Mouse (Mus musculus) ES-E14 (cell line): ENCODE measurements around the gene Rsph6a. TPM values are rescaled to one million over a fixed set of nuclear protein-coding genes. Genes with fewer than 3 reads are reported as not detected.

Source experiments
- DNase-seq: peaks from one replicate; pipeline ENCODE4 v3.0.0-alpha.2; 2013; ENCODE audit warnings: low read depth, low spot score
- H3K27ac ChIP-seq: 2 replicates; pipeline ENCODE4 v1.5.1; 2012; ENCODE audit warnings: low read depth, mild to moderate bottlenecking, low read length, moderate library complexity, mixed read lengths; ENCODE audit not compliant: poor library complexity, insufficient read depth, severe bottlenecking
- H3K36me3 ChIP-seq: 2 replicates; pipeline ENCODE4 v1.6.1; 2012; ENCODE audit warnings: mild to moderate bottlenecking, low read length, moderate library complexity, mixed read lengths; ENCODE audit not compliant: control insufficient read depth, poor library complexity, insufficient read depth, severe bottlenecking
- H3K4me1 ChIP-seq, 2 experiments: fragments of 150-350 bp in 1 of 2; sonication (generic) in 1 of 2; 2 replicates each; pipeline ENCODE4 v1.6.1; 2012; ENCODE audit warnings: low read length in 2 of 2, mild to moderate bottlenecking in 1 of 2, mixed read lengths in 1 of 2; ENCODE audit not compliant: control insufficient read depth in 2 of 2, insufficient read depth in 2 of 2, poor library complexity in 1 of 2
- H3K4me3 ChIP-seq, 2 experiments: fragments of 150-350 bp in 1 of 2; sonication (generic) in 1 of 2; 2 replicates each; pipeline ENCODE4 v1.5.1; 2012; ENCODE audit warnings: low read length in 2 of 2, low read depth in 1 of 2, mild to moderate bottlenecking in 1 of 2, mixed read lengths in 1 of 2; ENCODE audit not compliant: insufficient read depth in 1 of 2, poor library complexity in 1 of 2, severe bottlenecking in 1 of 2
- H3K9ac ChIP-seq: 2 replicates; pipeline ENCODE4 v1.6.1; 2012; ENCODE audit warnings: low read depth, mild to moderate bottlenecking, low read length, mixed read lengths; ENCODE audit not compliant: poor library complexity, insufficient read depth, severe bottlenecking
- H3K9me3 ChIP-seq: fragments of 150-350 bp; sonication (generic); 2 replicates; pipeline ENCODE4 v1.6.1; 2012; ENCODE audit warnings: low read depth, mild to moderate bottlenecking, low read length; ENCODE audit not compliant: control insufficient read depth, insufficient read depth
- CHD2 ChIP-seq: IDR thresholded peaks from 2 replicates; pipeline ENCODE4 v1.6.1; 2014; ENCODE audit warnings: mild to moderate bottlenecking, low read depth, low read length, inconsistent platforms
- HCFC1 ChIP-seq: IDR thresholded peaks from 2 replicates; pipeline ENCODE4 v1.6.1; 2012; ENCODE audit warnings: low read length, inconsistent platforms, borderline replicate concordance; ENCODE audit not compliant: insufficient read depth
- MAFK ChIP-seq: IDR thresholded peaks from 2 replicates; pipeline ENCODE4 v1.6.1; 2014; ENCODE audit warnings: mild to moderate bottlenecking, low read depth, low read length, inconsistent platforms; ENCODE audit not compliant: insufficient read depth
- ZC3H11A ChIP-seq: IDR thresholded peaks from 2 replicates; pipeline ENCODE4 v1.6.1; 2012; ENCODE audit warnings: low read depth, mild to moderate bottlenecking, inconsistent platforms, low read length, borderline replicate concordance
- ZNF384 ChIP-seq: IDR thresholded peaks from 2 replicates; pipeline ENCODE4 v1.6.1; 2012; ENCODE audit warnings: low read depth, low read length, inconsistent platforms
- in situ Hi-C, 2 experiments: fragments of 600-800 bp; cut with MboI; formaldehyde crosslinking; loops; one replicate each; pipeline ENCODE4 v1.15.1; 2025; ENCODE audit warnings: low sequenced_read_pairs in 2 of 2, inconsistent platforms in 1 of 2; ENCODE audit not compliant: unreplicated experiment in 2 of 2
- total RNA-seq: library from RNA; depleted of rRNA; stranded (reverse); fragments of 300-350 nt; gene quantifications from 2 replicates; pipeline ENCODE4 v1.2.3, GENCODE M21; 2012

Rsph6a gene
- total RNA-seq, 1 experiment = 0.94 TPM

DNA sequence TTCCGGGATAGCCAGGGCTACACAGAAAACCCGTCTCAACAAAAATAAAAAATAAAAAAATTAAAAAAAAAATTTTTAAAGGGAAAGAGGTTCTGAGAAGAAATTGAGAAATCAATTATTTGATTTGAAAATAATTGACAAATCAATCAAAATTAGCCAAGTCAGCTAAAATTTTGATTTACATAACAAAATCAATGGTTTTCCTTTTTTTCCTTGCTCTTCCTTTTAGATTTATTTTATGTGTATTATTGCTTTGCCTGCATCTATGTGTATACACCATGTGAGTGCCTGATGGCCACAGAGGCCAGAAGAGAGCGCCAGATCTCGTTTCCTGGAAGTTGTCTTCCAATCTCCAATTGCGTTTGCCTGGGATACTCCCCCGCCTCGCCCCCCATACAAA is 36.6 kb upstream of the Rsph6a start:
- no peaks in the 10 kb centered on the region for H3K9me3 ChIP-seq
- H3K27ac ChIP-seq = no peak overlapping the region
- DNase-seq = no peak
- TF ChIP-seq ZC3H11A = no peak
- peak; percentile 70; the same call in 1 of the 2 replicates for TF ChIP-seq MAFK
- in situ Hi-C loops = no loop called here
- H3K4me1 ChIP-seq = peaks cover 0 to 11% of the 10 kb centered on the region in 2 experiments; a peak in 1 of 4 replicates
- H3K9ac ChIP-seq = no peak overlapping the region
- no peak overlapping the region for H3K4me3 ChIP-seq
- H3K36me3 ChIP-seq = no peaks in the 10 kb centered on the region

DNA sequence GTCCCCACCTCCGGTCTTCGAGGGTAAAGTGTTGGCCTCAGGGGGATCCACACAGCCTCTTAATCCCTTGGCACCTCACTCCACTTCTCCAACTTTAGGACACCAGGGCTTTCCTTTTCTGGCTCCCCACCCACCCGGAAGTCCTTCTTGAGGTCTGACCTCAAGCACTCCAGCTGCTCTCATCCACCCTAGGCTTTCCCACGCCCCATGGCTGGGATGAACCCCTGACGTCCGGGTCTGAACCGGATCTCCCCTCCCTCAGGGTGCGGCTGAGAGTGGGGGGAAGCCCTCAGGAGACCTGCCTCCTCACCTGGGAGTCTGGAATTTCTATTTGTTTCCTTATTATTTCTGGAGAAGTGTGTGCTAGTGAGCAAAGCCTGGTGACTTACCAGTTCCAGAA is 33.4 kb upstream of the Rsph6a start:
- TF ChIP-seq MAFK (no peak), CHD2 (no peak), HCFC1 (no peak), ZC3H11A (no peak), ZNF384 (no peak)
- H3K27ac ChIP-seq = no peak overlapping the region
- H3K36me3 ChIP-seq = no peaks in the 10 kb centered on the region
- H3K4me3 ChIP-seq = no peak overlapping the region
- no peak overlapping the region for H3K9ac ChIP-seq
- DNase-seq = no peak
- in situ Hi-C loops = no loop called here
- no peaks in the 10 kb centered on the region for H3K9me3 ChIP-seq
- peaks cover 1 to 12% of the 10 kb centered on the region in 2 experiments; a peak in 2 of 4 replicates for H3K4me1 ChIP-seq

DNA sequence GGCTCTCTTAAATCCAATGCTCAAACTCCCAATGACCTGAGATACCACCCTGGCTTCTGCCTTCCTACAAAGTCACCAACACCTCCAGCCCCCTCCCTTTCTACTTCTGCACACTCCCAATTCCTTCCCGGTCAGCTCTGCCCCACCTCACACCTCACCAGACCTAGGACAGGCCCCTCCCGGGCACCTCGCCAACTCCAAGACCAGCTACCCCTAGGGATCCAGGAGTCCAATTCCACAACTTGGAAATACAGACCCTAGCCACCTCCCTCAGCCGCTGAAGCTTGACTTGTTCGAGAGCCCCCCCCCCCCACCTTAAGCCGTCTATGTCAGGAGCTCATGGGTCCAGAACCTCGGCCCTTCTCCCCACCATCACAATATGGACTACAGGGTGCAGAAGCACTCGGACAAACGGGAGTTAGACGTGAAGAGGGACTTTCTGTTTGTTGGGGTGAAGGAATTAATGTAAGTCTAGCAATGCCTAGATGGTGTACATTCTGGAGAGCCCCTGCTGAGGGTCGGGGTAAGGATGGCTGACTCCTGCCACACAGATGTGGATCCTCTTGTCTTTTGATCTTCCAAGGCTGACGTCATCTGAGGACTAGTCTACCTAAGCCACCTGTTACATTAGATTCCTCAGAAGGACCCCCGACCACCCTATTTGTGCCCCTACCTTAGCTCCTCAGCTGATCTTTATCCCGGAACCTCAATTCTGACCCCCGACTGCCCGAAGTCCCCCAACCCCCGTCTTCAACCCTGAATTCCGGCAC is 32.1 kb upstream of the Rsph6a start:
- no peak for DNase-seq
- no peak overlapping the region; the same call in 1 of the 2 replicates for H3K9ac ChIP-seq
- H3K4me1 ChIP-seq = peaks cover 1 to 14% of the 10 kb centered on the region in 2 experiments; a peak in 2 of 4 replicates
- in situ Hi-C loops = no loop called here
- no peak overlapping the region for H3K27ac ChIP-seq
- no peaks in the 10 kb centered on the region for H3K9me3 ChIP-seq
- TF ChIP-seq CHD2 = no peak
- TF ChIP-seq HCFC1 = no peak
- no peak for TF ChIP-seq MAFK
- no peak for TF ChIP-seq ZNF384
- no peak for TF ChIP-seq ZC3H11A
- peaks cover 2% of the 10 kb centered on the region; the same call in 1 of the 2 replicates for H3K36me3 ChIP-seq
- H3K4me3 ChIP-seq = no peak overlapping the region

DNA sequence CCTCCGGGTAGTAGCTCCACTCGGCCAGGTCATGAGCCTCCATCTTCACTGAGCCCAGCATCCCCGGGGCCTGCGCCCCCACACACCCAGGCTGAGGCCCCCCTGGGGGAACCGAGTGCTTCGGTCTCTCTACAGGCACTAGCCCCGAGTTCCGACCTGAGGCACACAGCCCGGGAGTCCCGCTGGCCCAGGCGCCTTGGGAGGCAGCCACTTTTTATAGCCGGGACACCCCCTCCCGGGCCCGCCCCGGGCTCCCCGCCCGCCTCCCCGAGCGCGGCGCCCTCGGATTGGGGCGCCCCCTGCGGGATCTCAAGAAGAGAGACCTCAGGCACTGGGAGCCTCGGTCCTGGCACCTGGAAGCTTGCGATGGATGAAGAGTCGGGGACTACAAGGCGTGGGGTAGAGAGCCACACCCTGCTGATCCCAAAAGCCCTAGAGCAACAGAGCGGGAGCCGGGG is 31.1 kb upstream of the Rsph6a start, which contains the start of gene Foxa3:
Gene Foxa3, minus strand, starts transcription at position 182 of the 458 bp plus-strand sequence.
- H3K9me3 ChIP-seq = no peaks in the 10 kb centered on the region
- peak within 1 kb of the TSS; percentile 87 to 96 for H3K4me3 ChIP-seq
- peak; percentile 57 for DNase-seq
- no peak for TF ChIP-seq ZC3H11A
- no peak for TF ChIP-seq ZNF384
- TF ChIP-seq CHD2 = no peak
- TF ChIP-seq HCFC1 = no peak
- no peak for TF ChIP-seq MAFK
- H3K9ac ChIP-seq = peak within 1 kb of the TSS; percentile 93
- peak within 1 kb of the TSS; percentile 52 for H3K27ac ChIP-seq
- in situ Hi-C loops = no loop called here
- H3K36me3 ChIP-seq = peaks cover 2% of the 10 kb centered on the region; the same call in 1 of the 2 replicates
- peaks cover 1 to 14% of the 10 kb centered on the region in 2 experiments; a peak in 2 of 4 replicates for H3K4me1 ChIP-seq
